Mouse (Mus musculus): ENCODE measurements at regions not wholly inside any gene's neighbourhood (a gene's known extent, or its start where the extent isn't known, plus 50 kb on each side); places are given as distances from the start of the nearest gene placed in this dataset.

DNA sequence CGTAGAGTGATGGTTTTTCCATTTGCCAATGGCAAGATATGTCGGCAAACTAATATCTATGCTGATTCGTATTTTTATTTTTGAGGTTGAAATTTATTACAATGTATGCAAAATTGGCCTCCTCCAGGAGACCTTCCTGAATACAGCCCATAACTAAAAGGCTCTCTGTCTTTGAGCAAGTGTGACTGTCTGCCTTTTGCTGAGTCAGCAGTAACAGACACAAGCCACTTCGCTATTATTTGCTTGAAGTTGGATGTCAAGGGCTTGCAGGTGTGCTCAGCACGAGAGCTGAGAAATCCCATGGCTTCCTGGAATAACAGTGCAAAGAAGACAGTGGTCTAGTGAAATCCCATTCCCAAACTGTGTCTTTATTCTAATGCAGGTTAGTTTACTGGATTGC is 56.9 kb downstream of the Dmrt2 start:
- H3K4me1 ChIP-seq, result no peaks in the 10 kb centered on the region
- H3K4me3 ChIP-seq (replicated peaks), result no peak overlapping the region
- H3K9me3 ChIP-seq (replicated peaks), result no peaks in the 10 kb centered on the region
- H3K27me3 ChIP-seq, result no peaks in the 10 kb centered on the region
- no peaks in the 10 kb centered on the region for H3K36me3 ChIP-seq
- H3K27ac ChIP-seq, result no peak overlapping the region
- no peak overlapping the region for H3K4me2 ChIP-seq
- H3K9ac ChIP-seq, result no peak overlapping the region
- no peak for ATAC-seq (replicated peaks; ENCODE audit: low FRiP score)
- WGBS, result 87% methylated on average over 5 of the region's 5 CpGs

DNA sequence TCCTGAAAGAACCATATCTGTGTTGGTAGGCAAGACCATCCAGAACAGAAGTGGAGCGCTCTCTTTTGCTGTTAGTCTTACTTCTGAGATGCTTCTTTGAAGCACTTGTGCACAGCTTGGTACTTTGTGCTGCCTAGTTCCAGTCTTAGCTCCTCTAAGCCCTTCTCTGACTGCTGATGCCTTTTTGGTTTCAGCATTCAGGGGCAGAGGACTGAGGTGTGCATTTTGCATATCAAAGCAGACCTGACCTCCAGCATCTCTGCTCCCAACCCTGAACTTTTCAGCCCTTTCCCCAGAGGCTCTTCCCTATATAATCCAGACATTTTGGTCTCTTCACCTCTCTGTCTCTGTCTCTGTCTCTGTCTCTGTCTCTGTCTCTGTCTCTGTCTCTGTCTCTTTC is 57.4 kb downstream of the Dmrt2 start:
- Histone ChIP-seq H3K4me1 (no peaks in the 10 kb centered on the region), H3K4me2 (no peak overlapping the region), H3K9ac (no peak overlapping the region), H3K27ac (no peak overlapping the region), H3K36me3 (no peaks in the 10 kb centered on the region), H3K9me3 (replicated peaks) (no peaks in the 10 kb centered on the region), H3K27me3 (no peaks in the 10 kb centered on the region), H3K4me3 (replicated peaks) (no peak overlapping the region)
- ATAC-seq (replicated peaks; ENCODE audit: low FRiP score), result no peak
- WGBS, result 89% methylated on average over 1 of the region's 1 CpGs

DNA sequence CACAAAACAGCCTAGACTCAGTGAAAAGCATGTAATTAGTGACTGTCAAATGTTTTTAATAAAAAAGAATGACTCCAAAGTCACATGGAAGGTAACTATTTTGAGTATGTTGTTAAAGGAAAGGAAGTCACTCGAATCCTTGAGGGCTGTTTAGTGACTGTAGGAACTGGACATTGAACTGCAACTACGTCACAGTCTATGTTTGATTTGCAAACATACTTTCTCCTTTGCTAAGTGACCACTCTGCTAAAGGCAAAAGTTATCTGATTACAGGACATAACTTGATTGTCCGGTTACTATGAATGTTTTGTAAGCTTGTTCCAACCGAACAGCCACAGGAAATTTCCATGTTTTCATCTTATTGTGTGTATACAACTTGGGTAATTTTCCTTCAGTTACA is 106.2 kb downstream of the Dmrt2 start:
- 0 out of 2 replicates have a peak, but pooled peaks cover 7% of the 10 kb centered on the region for H3K4me1 ChIP-seq
- no peaks in the 10 kb centered on the region for H3K36me3 ChIP-seq
- no peak overlapping the region for H3K4me3 ChIP-seq (replicated peaks)
- H3K27ac ChIP-seq, result no peak overlapping the region
- H3K4me2 ChIP-seq, result no peak overlapping the region
- 80% methylated on average over 4 of the region's 4 CpGs for WGBS
- ATAC-seq (replicated peaks; ENCODE audit: low FRiP score), result no peak
- no peaks in the 10 kb centered on the region for H3K9me3 ChIP-seq (replicated peaks)
- H3K27me3 ChIP-seq, result no peaks in the 10 kb centered on the region
- H3K9ac ChIP-seq, result no peak overlapping the region

DNA sequence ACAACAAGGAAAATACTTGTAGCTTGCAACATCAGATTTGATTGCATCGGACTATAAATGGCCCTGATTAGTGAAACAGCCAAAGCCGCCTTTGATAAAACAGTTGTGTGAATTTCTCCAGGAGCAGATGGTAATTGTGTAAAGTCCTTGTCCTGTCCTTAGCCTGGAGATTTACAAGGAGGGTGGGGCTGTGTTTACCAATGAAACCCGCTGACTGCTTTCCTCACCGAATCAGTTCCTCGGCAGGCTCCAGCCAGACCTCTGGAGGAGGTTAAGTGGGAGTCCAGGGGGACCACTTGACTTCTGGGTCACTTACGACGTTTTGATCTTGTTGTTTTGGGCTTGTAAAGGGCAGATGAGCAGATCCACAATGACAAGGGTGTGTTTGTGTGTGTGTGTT is 107.1 kb downstream of the Dmrt2 start:
- H3K4me1 ChIP-seq, result 0 out of 2 replicates have a peak, but pooled peaks cover 7% of the 10 kb centered on the region
- no peak overlapping the region for H3K9ac ChIP-seq
- H3K4me3 ChIP-seq (replicated peaks), result no peak overlapping the region
- H3K36me3 ChIP-seq, result no peaks in the 10 kb centered on the region
- no peak overlapping the region for H3K4me2 ChIP-seq
- no peaks in the 10 kb centered on the region for H3K27me3 ChIP-seq
- H3K9me3 ChIP-seq (replicated peaks), result no peaks in the 10 kb centered on the region
- WGBS, result 19% methylated on average over 7 of the region's 7 CpGs
- H3K27ac ChIP-seq, result no peak overlapping the region
- ATAC-seq (replicated peaks; ENCODE audit: low FRiP score), result 0 out of 2 replicates have a peak, but pooled peaks have one; percentile 46

DNA sequence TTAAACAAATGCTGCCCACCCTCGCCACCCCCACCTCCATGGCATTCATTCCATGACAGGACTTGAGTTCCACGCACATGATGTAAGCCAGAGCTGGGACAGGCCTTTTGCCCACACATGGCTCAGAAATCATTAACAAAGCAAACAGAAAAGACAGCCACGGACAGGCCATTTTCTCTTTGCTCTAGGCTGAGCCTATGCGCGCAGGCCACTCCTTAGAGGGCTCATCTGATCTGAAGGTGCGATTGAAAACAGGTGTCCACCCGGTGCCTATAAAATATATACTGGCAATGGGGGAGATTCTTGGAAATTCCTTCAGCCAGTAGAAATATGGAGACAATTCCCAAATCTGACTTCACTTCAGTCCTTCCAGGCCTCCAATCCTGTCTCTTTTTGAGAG is 109.1 kb downstream of the Dmrt2 start:
- no peak for ATAC-seq (replicated peaks; ENCODE audit: low FRiP score)
- 70% methylated on average over 7 of the region's 7 CpGs for WGBS
- Histone ChIP-seq H3K4me2 (no peak overlapping the region), H3K9me3 (replicated peaks) (no peaks in the 10 kb centered on the region), H3K27ac (no peak overlapping the region), H3K27me3 (no peaks in the 10 kb centered on the region), H3K4me1 (0 out of 2 replicates have a peak, but pooled peaks cover 7% of the 10 kb centered on the region), H3K36me3 (no peaks in the 10 kb centered on the region), H3K4me3 (replicated peaks) (no peak overlapping the region), H3K9ac (no peak overlapping the region)

DNA sequence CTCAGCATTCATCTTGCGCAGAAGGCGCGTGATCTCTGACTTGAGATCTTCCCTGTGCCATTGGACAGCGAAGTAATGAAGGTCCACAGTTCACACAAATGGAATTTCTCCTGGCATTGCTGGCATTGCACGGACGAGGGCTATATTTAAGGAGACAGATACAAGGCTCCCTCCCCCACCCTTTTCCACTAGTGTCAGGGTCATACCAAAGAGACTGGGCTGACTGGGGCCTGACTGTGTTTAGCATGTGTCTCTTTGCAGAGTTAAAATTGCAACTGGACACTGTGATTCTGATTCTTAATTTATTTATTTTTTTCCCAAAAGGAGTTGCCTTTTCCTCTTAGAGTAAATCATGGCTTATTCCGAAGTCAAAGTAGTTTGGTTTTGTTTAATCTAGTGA is 130.5 kb downstream of the Dmrt2 start:
- WGBS, result 84% methylated on average over 7 of the region's 7 CpGs
- no peaks in the 10 kb centered on the region for H3K9me3 ChIP-seq (replicated peaks)
- no peak overlapping the region for H3K4me2 ChIP-seq
- no peaks in the 10 kb centered on the region for H3K4me1 ChIP-seq
- no peaks in the 10 kb centered on the region for H3K36me3 ChIP-seq
- H3K4me3 ChIP-seq (replicated peaks), result no peak overlapping the region
- ATAC-seq (replicated peaks; ENCODE audit: low FRiP score), result no peak
- no peak overlapping the region for H3K9ac ChIP-seq
- H3K27ac ChIP-seq, result no peak overlapping the region
- H3K27me3 ChIP-seq, result no peaks in the 10 kb centered on the region

DNA sequence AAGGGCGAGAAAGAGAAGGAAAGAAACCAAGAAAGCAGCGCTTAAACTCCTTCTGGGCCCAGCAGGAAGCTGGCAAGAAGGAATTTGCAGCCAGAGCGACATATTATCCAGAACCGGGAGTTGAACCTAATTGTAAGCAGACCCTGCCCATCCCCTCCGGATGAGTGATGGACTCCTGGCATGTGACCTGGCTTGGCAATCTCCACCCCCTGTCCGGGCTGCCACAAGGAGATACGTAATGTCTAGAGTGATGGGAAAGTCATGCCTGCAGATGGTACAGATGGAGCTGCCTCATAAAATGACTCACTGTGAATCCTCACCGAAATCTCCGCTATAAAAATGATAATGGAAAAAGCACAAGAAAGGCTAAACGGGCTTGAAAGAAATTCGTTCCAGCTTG is 133.1 kb downstream of the Dmrt2 start:
- no peaks in the 10 kb centered on the region for H3K36me3 ChIP-seq
- no peaks in the 10 kb centered on the region for H3K27me3 ChIP-seq
- WGBS, result 63% methylated on average over 11 of the region's 11 CpGs
- ATAC-seq (replicated peaks; ENCODE audit: low FRiP score), result no peak
- no peak overlapping the region for H3K27ac ChIP-seq
- H3K9ac ChIP-seq, result no peak overlapping the region
- no peak overlapping the region for H3K4me3 ChIP-seq (replicated peaks)
- H3K9me3 ChIP-seq (replicated peaks), result no peaks in the 10 kb centered on the region
- H3K4me1 ChIP-seq, result no peaks in the 10 kb centered on the region
- no peak overlapping the region for H3K4me2 ChIP-seq

DNA sequence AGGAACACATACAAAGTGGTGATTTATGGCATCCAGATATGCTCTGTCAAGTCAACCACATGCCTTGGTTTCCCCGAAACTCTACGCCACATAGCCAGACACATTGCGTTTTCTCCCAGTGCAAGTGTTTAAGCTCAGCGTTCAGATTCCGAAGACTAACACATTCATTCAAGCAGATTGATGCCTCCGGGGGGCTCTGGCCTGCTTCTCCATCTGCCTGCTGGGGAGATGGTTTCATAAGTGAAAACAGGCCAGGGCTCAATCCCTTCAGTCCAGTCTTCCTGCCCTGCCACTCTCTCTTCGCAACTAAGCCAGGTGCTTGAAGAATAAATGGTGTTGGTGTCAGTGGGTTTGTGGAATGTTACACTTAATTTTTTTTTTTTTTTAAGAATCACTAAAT is 141.4 kb downstream of the Dmrt2 start:
- Histone ChIP-seq H3K27me3 (no peaks in the 10 kb centered on the region), H3K36me3 (no peaks in the 10 kb centered on the region), H3K4me2 (no peak overlapping the region), H3K27ac (no peak overlapping the region), H3K9ac (no peak overlapping the region), H3K9me3 (replicated peaks) (no peaks in the 10 kb centered on the region), H3K4me3 (replicated peaks) (no peak overlapping the region), H3K4me1 (no peaks in the 10 kb centered on the region)
- 92% methylated on average over 7 of the region's 7 CpGs for WGBS
- ATAC-seq (replicated peaks; ENCODE audit: low FRiP score), result no peak

DNA sequence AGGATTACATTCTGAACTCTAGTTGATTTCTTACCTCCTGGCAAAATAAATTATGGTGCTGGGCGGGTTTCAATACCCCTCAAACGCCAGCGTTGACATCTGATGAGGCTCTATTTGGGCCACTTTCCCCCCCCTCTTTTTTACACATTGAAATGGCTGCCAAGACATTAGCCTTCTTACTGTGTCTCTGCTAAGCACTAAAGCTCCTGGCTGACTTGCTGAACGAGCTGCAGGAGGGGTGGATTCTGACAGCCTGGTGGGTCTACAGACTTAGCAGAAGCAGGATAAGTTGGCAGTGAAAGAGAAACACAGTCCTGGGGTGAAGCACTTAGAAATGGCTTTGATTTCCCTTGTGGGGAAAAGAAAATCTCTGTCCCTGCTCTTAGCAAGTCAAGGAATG is 172.9 kb downstream of the Dmrt2 start:
- 54% methylated on average over 4 of the region's 4 CpGs for WGBS
- ATAC-seq (replicated peaks; ENCODE audit: low FRiP score), result no peak
- Histone ChIP-seq H3K4me2 (no peak overlapping the region), H3K36me3 (no peaks in the 10 kb centered on the region), H3K27me3 (no peaks in the 10 kb centered on the region), H3K4me3 (replicated peaks) (no peak overlapping the region), H3K9me3 (replicated peaks) (no peaks in the 10 kb centered on the region), H3K27ac (no peak overlapping the region), H3K4me1 (no peaks in the 10 kb centered on the region), H3K9ac (no peak overlapping the region)

DNA sequence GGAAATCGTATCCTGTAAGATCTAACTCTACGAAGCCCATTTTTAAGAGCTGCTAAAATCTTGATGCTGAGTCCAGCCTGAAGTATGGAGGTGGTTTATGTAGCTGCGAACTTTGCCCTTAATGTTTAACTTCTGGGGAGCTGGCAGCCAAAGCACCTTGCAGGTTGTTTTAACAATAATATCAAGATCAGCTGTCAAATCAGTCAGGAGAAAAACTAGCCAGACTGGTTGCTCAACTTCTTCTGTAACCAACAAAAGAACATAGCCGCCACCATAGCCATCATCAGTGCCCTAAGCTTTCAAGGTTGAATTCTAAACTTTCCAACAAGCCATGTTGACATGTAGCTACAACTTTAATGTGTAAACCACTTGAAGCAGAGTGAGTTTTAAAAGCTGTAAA is 184.1 kb downstream of the Dmrt2 start:
- 31% methylated on average over 4 of the region's 4 CpGs for WGBS
- H3K4me2 ChIP-seq, result no peak overlapping the region
- H3K4me3 ChIP-seq (replicated peaks), result no peak overlapping the region
- H3K36me3 ChIP-seq, result no peaks in the 10 kb centered on the region
- no peak overlapping the region for H3K9ac ChIP-seq
- no peaks in the 10 kb centered on the region for H3K27me3 ChIP-seq
- peaks cover 14% of the 10 kb centered on the region; the same call in 1 of the 2 replicates for H3K4me1 ChIP-seq
- peak; percentile 69; the same call in 1 of the 2 replicates for ATAC-seq (replicated peaks; ENCODE audit: low FRiP score)
- H3K27ac ChIP-seq, result peak overlapping the region; percentile 76
- no peaks in the 10 kb centered on the region for H3K9me3 ChIP-seq (replicated peaks)

DNA sequence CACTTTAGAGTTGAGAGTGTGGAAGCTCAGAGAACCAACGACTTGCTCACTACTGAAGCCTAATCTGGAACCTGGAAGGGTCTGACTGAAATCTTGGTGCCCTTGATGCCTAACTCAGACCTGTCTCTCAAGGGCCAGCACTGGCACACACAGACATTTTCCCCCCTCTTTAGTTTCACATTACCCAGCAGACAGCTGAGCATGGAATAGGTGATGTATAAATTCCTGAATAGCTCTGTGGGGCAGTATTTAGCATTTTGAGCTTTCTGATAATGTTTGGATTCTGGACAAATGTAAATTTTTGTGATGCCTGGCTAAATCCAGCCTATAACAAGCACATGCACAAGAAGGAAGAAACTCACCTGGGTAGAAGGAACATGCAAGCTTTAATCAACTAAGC is 191.1 kb downstream of the Dmrt2 start:
- Histone ChIP-seq H3K9me3 (replicated peaks) (no peaks in the 10 kb centered on the region), H3K27ac (peak overlapping the region; percentile 71), H3K27me3 (no peaks in the 10 kb centered on the region), H3K4me2 (no peak overlapping the region), H3K4me1 (peaks cover 4% of the 10 kb centered on the region; the same call in 1 of the 2 replicates), H3K9ac (no peak overlapping the region), H3K4me3 (replicated peaks) (no peak overlapping the region), H3K36me3 (no peaks in the 10 kb centered on the region)
- peak; percentile 67; the same call in 1 of the 2 replicates for ATAC-seq (replicated peaks; ENCODE audit: low FRiP score)
- 53% methylated on average over 1 of the region's 1 CpGs for WGBS

DNA sequence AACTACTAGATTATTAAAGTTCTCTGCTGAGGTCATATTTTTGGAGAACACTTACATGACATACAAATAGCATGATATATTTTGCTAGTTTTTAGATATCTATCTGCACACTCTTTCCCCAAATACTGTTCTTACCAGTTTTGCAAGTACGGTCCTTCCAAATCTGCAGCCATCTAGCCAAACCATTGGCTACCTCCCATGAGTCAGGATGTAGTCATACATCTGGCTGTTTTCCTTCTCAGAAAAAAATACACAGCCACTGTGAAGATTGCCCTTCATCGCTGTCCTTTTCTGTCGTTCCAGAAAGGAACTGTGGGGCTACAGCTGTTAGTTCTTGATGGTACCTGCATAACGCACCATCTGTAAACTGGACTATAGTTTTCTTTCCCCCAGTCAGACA is 234.5 kb downstream of the Dmrt2 start:
- Histone ChIP-seq H3K36me3 (no peaks in the 10 kb centered on the region), H3K4me1 (no peaks in the 10 kb centered on the region), H3K27me3 (no peaks in the 10 kb centered on the region), H3K4me3 (replicated peaks) (no peak overlapping the region), H3K9me3 (replicated peaks) (no peaks in the 10 kb centered on the region), H3K9ac (no peak overlapping the region), H3K27ac (no peak overlapping the region), H3K4me2 (no peak overlapping the region)
- 88% methylated on average over 4 of the region's 4 CpGs for whole genome bisulfite sequencing
- no peak for ATAC-seq (replicated peaks; ENCODE audit: low FRiP score)

DNA sequence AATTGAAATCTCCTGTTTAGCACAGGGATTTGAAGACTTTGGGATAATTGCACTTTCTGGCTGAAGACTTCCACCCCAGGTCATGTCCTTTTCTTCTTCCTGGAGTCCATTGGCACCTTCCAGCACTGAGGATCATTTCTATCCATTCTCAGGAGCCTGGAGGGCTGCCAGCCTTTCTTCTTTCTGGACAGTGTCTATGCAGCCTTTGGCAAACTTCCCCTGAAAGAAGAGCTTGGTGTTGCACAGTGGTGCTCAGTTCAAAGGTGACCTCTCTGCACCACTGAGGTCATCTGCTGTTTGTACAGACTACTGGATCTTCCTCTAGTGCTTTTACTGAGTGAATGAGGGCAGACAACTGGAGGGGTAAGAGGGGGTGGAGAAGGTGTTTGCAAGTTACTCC is 249.8 kb downstream of the Dmrt2 start:
- Histone ChIP-seq H3K36me3 (no peaks in the 10 kb centered on the region), H3K9me3 (replicated peaks) (no peaks in the 10 kb centered on the region), H3K9ac (no peak overlapping the region), H3K4me2 (no peak overlapping the region), H3K27ac (no peak overlapping the region), H3K4me3 (replicated peaks) (no peak overlapping the region), H3K4me1 (peaks cover 2% of the 10 kb centered on the region), H3K27me3 (0 out of 2 replicates have a peak, but pooled peaks cover 5% of the 10 kb centered on the region)
- no peak for ATAC-seq (replicated peaks; ENCODE audit: low FRiP score)

All from kidney, embryonic 15.5 days (tissue).